Mouse (Mus musculus): ENCODE measurements around the gene Cblc. TPM values are rescaled to one million over a fixed set of nuclear protein-coding genes. Genes with fewer than 3 reads are reported as not detected.

The Cblc gene
- total RNA-seq, 2 experiments from 2014 or later, result not detected

Other genes with a start within 250 kb of the Cblc start
- 10 to 100 TPM; 45.4 to 45.6 TPM for gene Ppp1r37, start 233.7 kb downstream of the Cblc start, total RNA-seq (2021)
- gene Zfp296, start 219.5 kb downstream of the Cblc start, total RNA-seq (2021), result under 1 TPM in 1 of 2 experiments, not detected in 1; 0.17 TPM
- 10 to 100 TPM; 55.3 to 61.1 TPM for gene Gemin7, start 219.2 kb downstream of the Cblc start, total RNA-seq (2021)
- 10 to 100 TPM; 33.0 to 33.7 TPM for gene Clasrp, start 192.3 kb downstream of the Cblc start, total RNA-seq (2021)
- 1 to 10 TPM; 8.1 to 9.1 TPM for gene Relb, start 167.4 kb downstream of the Cblc start, total RNA-seq (2021)
- gene Clptm1, start 131.8 kb downstream of the Cblc start, total RNA-seq (2021), result 10 to 100 TPM; 98.0 to 99.1 TPM
- under 1 TPM in 1 of 2 experiments, not detected in 1; 0.52 TPM for gene Apoc2, start 118.9 kb downstream of the Cblc start, total RNA-seq (2021)
- gene Gm44805, start 115.4 kb downstream of the Cblc start, total RNA-seq (2021), result not detected
- not detected for gene Apoc4, start 115.3 kb downstream of the Cblc start, total RNA-seq (2021)
- 1 to 10 TPM; 1.9 to 3.0 TPM for gene Apoc1, start 104.1 kb downstream of the Cblc start, total RNA-seq (2021)
- gene Apoe, start 97.6 kb downstream of the Cblc start, total RNA-seq (2021), result 100 to 1,000 TPM; 198 to 213 TPM
- 100 to 1,000 TPM; 147 to 153 TPM for gene Tomm40, start 81.4 kb downstream of the Cblc start, total RNA-seq (2021)
- 10 to 100 TPM; 41.7 to 45.4 TPM for gene Nectin2, start 46.3 kb downstream of the Cblc start, total RNA-seq (2021)
- 100 to 1,000 TPM; 263 to 285 TPM for gene Bcam, start 25.8 kb downstream of the Cblc start, total RNA-seq (2021)
- 1 to 10 TPM; 4.0 TPM for gene Bcl3, start 26.0 kb upstream of the Cblc start, total RNA-seq (2021)
- gene Gm19345, start 55.2 kb upstream of the Cblc start, total RNA-seq (2021), result not detected
- gene Ceacam16, start 64.5 kb upstream of the Cblc start, total RNA-seq (2021), result under 1 TPM in 1 of 2 experiments, not detected in 1; 0.38 TPM
- gene Ceacam19, start 91.2 kb upstream of the Cblc start, total RNA-seq (2021), result not detected
- gene Pvr, start 124.4 kb upstream of the Cblc start, total RNA-seq (2021), result 10 to 100 TPM; 25.7 to 28.3 TPM
- gene Igsf23, start 153.9 kb upstream of the Cblc start, total RNA-seq (2021), result 1 to 10 TPM; 2.2 to 2.6 TPM
- gene Ceacam20, start 168.6 kb upstream of the Cblc start, total RNA-seq (2021), result not detected
- not detected for gene Nlrp9b, start 194.7 kb upstream of the Cblc start, total RNA-seq (2021)